Mouse (Mus musculus): ENCODE data around the gene Gfi1.

Gfi1 gene

GRCm38 (mm10) chr5:107725435-107726261, at the start of gene Gfi1:
Gfi1 (minus strand) TSS chr5:107726036.
- peak; percentile 81 to 84 for DNase-seq

GRCm38 (mm10) chr5:107772049-107772448, 46.2 kb upstream of the Gfi1 start:
- DNase-seq, result no peak

- DNase-seq, result no peak
Observed at GRCm38 (mm10) chr5:107768224-107768623, 42.4 kb upstream of the Gfi1 start.

DNA sequence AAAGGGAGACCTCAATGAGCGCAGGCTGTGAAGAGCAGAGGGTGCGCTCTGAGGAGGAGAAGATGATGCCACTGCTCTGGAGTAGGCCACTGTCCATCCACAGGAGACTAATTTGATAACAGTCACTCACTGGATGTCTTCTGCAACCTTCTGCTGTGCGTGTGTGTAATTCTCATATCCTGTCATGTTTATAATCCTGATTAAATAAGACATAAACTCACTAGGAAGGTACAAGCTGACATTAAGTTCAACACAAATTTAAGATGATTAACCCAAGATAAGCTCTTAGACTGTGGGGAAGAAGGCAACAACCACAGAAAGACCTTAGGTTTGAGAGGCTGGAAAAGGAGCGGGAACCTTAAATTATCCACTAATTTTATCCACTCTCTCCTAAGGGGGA, 40.1 kb upstream of the Gfi1 start:
- DNase-seq, result no peak

DNA sequence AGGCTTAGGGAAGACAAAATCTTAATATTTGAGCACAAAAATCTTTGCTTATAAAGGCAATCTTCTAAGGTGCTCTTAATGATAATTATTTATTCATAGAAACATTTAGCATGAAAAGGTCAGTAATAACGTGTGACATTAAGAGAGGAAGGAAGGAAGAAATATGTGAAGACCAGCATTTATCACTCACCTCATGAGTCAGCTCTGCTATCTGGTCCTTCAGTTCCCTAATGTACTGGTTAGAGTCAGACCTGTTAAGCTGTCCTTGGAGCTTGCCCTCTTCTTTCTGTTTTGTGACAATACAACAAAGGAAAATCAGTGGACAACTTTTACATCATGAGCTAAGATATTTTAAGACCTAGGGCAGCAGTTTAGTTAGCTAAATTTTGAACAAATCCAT, 38.6 kb upstream of the Gfi1 start:
- DNase-seq, result no peak

- DNase-seq, result no peak
Observed at GRCm38 (mm10) chr5:107763674-107764073, 37.8 kb upstream of the Gfi1 start.

GRCm38 (mm10) chr5:107759121-107759520, 33.3 kb upstream of the Gfi1 start:
- DNase-seq, result no peak

DNA sequence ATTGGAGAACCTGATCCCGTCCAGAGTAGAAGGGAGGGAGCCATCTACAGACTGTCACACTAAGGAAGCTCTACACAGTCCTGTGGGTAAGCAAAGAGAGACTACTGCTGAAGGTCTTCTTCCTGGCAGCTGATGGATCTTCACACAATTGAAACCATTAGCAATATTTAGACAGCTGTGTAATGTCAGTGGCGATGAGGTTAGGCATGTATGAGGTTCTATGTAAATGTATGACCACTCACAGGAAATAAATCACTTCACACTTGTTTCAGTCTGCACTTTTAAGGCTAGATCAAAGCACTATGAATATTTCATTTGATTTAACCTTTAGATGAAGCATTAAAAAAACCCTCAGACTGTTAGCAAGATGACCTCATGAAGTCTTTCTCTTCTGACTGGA, 30.2 kb upstream of the Gfi1 start:
- no peak for DNase-seq

DNA sequence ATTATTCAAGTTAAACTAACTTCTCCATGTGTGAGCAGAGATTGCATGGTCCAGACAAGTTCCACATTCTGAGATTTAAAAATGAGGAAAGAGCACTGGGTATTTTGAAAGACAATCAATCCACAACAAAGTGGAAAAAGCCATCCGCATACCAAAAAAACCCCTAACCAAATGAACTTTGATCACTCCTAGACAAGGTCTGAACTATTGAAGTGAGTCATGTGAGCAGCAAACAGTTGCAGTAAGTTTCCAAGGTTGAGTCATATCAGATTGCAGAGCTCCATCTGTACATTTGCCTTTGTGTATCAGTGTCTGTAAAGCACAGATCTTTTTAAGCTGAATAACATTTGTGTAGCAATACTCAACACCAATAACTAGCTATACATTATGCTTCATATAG, 28.9 kb upstream of the Gfi1 start:
- no peak for DNase-seq

DNA sequence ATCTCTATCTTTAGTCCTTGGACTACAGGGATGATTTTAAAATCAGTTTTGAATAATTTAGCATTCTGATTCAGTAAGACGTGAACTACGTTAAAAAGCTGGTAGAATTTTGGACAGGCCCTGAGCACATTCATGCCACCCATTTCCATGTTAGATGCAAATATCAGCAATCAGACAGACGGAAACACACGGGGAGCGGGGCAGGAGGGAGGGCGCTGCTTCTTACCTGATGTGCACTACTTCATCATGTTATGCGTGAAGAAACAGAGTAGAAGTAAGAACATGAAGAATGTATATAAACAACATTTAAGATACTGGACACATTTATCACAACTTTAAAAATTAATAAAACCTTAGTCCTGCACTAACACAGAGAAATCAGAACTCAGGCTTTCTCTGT, 27.8 kb upstream of the Gfi1 start:
- no peak for DNase-seq

DNA sequence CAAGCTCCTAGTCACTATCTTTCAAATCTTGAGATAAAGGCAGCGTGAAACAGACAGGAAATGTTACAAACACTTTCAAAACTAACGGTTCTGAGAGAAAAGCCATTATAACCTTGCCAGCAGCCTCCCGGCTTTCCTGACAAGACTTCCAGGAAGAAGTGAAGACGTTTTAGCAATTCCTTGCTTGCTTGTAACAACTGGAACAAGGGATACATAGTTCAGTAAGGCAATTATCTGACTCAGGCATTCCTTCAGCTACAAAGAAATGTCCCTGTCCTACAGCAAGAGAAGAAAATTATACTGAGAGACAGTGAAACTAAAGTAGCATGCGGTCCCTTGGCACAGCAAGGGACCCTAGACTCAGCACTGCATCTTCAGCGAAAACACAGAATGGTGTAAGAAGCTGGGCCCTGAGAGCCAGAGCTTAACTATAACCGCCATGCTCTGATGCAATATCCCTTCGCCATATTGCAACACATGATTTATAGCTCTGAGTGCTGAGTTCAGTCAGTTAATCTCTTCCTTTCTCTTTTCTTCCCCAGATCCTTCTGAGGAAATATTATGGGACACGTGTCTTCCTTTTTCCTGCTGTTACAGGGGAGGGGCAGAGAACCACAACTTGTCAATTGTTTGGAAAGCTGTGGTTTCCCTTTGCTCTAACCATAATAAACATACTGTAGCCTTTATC, 23.5 kb upstream of the Gfi1 start:
- DNase-seq, result no peak

DNA sequence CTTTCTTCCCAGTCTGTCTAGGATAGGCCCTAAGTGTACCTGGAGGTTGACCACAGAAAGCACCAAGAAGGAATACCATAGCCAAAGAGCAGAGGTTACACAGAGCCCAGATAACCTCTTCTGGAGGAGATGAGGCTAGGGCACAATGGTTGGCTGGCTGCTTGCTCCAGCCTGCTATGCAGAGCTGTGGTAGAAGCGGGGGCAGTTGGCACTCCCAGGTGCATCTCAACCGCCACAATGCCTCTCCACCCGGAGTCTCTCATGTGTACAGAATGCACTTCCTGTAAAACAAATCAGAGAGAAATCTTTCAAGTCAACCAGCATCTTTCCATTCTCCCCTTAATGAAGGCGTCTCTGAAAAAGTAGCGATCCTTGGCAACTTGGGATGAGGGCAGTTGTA, 13.2 kb upstream of the Gfi1 start:
- peak; percentile 82 to 89 for DNase-seq

DNA sequence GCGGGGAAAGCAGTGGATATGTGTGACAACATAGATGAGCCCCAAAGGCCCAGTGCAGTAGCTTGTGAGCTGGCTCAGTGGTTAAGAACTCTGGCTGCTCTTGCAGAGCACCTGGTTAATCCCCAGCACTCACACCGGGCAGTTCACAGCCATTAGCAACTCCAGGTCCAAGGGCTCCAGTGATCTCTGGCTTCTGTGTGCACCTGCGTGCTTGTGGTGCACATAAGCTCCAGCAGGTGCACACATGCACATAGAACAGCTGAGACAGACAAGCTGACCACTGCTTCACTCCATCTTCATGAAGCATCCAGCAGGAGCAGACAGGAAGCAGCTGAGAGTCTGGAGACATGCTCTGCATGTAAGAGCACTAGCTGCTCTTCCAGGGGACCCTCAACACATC, 12.5 kb upstream of the Gfi1 start:
- peak in 1 of 2 experiments; percentile 67 for DNase-seq

DNA sequence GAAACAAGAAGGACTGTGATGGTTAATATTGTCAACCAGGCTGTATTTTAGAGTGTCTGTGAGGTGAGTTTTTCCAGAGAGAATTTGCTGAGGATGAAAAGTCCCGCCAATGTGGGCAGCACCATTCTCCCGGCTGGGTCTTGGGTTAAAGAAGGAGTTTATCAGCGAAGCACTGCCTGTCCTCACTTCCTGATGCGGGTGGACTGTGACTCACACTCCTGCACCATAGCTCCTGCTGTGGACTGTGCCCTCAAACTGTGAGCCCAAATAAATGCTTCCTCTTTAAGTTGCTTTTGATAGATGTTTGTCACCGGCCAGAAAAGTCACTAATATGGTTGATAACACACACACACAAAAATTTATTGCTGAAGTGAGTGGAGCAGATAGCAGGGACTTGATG, 10.3 kb upstream of the Gfi1 start:
- DNase-seq, result no peak

DNA sequence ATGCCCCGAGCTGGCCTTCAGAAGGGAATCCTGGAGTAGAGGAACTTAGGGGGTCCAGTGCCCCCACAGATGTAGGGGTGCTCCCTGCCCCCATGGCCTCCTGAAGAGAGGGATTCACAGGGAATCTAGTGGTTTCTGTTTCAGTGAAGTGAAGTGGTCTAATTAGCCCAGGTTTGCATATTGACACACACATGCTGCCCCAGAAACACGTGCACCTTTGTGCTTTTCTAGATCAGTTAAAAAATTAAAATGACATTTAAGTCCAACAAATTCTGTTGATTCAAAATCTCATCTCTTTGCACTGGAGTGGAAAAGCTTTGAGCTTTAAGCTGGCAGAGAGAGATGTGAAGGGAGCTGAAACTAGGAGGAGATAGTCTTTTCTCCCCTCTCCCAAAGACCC, 6.0 kb upstream of the Gfi1 start:
- DNase-seq, result no peak

DNA sequence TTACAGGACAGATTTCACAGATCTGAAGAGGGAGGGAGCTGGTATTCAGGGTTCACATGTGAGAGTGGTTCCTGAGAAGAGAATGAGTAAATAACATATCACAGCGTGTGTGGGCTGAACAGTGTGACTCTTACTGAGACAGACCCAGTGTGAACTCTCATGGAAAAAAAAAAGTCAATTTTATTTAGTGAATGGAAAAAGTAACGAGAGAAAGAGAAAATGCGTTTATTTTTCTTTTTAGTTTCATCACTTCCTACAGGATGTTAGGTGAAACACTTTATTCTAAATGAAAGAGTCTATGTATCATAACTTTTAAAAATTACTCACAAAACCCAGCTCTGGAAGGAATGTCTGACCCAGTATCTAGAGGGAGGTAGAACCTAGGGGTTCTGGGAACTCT, 5.6 kb upstream of the Gfi1 start:
- DNase-seq, result no peak

- no peak for DNase-seq
Observed at GRCm38 (mm10) chr5:107727007-107727402, 1.2 kb upstream of the Gfi1 start.

GRCm38 (mm10) chr5:107726281-107727006, 608 bp upstream of the Gfi1 start:
- no peak for DNase-seq

DNA sequence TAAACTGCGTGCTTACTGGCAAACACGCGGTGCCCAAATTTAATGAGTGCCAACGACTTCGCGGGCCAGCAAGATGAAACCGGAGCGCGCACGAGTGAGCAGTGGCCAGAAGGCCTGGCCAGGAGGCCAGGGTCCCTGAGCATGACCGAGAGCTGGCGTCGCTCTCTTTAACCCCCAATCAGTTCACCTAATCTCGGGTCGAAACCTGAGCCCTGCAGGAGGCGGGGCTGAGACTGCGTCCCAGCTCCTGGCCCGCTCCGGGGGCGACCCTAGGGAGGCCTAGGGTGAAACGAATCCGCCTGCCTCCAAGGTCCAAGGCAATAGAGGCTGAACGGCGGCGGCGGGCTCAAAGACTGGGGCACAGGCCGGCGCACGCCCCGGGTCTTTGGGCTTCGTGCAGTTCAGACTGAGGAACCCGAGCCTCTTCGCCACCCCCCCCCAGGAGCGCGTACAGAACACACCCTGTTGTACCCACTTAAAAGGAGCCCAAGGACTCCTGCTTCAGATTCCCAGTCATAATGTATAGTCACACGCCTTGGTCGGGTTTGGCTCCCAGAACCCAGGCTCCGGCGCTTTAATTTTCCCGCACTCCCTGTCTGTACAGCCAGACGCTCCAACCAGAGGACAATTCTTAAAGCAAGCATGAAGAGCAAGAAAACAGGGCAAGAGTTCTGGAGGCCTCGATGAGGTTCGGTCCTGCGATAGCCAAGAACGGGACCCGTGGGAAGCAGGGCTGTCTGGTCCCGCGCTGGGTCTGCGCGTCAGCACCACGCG, 988 bp downstream of the Gfi1 start:
- peak; percentile 40 to 61 for DNase-seq

DNA sequence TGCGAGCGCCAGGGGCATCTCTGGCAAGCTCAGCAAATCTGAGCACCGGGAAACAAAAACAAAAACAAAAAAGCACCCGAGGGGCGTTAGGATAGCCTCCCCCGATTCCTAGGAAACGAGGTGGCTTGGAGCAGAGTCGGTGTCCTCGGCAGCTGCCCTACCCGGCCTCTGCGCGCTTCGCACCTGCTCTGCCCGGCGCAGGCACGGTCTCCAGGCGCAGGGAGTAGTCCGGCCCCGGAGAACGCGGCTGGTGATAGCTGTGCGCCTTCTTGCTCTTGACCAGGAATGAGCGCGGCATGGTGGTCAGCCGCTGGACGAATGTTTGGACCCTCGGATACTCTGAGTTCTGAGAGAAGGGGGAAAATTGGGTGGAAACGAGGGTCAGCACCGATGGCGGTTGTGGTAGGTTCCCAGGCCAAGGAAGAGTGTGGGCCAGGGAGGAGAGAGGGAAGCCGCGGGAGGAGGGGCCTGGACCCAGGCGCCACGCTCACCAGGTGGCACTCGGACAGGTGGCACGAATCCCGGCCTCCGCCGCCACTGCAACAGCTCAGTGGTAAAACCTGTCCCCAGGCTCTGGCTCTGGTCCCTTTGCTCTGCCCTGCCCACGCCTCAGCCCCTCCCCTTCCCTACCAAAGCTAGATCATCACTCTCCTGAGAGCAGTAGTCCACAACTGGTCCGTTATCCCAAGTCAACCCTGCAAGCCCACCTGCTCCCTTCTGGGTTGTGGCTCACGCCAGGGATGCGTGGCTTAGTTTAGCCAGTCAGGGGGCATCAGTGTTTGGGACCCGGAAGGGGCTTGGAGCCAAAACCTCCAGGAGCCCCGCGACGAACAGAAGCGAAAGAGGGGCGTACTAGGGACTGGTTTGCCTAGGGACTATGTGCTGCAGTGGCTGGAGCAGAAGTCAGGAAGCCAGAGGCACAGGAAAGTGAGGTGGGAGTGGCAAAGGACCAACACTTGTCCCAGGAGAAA, 2.0 kb downstream of the Gfi1 start:
- DNase-seq, result peak; percentile 49 to 62

- DNase-seq, result peak; percentile 42 to 60
Observed at GRCm38 (mm10) chr5:107722661-107723532, 2.9 kb downstream of the Gfi1 start.
